Mouse (Mus musculus): Measurements from ENCODE around the gene 1700037H04Rik.

The 1700037H04Rik gene

GRCm38 (mm10) chr2:131145121-131145520 lies 14.8 kb downstream of the 1700037H04Rik start:
- DNase-seq = no peak

DNA sequence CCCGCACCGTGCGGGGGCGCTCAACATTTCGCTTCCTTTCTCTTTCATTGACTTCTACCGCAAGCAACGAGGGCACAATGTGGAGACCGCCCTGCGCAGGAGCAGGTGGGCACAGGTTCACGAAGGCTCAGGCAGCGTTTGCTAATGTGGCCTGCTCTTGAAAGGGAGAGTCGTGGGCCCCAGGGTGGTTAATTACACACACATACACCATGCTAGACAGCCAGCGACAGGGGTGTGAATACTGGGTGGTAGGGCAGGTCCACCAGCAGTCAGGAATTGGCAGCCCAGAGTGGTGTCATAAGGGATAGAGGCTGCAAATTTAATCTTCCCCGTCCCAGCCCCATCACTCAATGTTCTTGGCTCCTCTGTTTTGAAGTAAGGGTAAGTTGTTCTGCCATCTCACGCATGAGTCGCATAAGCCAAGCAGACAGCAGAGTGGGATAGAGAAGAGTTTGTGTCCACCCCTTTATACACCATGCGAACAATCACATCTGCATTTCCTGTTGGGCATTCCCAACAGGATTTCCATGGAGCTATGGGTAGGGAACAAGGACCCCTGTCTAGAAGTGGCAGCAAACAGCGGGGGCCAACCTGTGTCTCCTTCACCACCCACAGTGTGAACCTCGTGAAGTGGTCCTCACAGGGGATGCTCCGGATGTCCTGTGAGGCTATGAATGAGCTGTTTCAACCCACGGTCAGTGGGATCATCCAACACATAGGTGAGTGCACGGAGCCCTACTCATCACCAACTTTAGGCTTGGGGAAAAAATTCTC lies 16.7 kb downstream of the 1700037H04Rik start:
- no peak for DNase-seq

DNA sequence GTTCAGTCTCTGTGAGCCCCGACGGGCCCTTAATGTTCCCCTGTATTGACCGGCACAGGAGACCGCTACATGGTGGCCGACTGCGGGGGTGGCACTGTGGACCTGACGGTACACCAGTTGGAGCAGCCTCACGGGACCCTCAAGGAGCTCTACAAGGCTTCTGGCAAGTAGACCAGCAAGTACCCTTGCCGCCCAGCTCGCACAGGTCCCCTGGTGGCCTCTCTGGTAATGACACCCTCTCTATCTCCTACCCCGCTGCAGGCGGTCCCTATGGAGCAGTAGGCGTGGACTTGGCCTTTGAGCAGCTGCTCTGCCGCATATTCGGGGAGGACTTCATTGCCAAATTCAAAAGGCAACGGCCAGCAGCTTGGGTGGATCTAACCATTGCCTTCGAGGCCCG lies 17.3 kb downstream of the 1700037H04Rik start:
- DNase-seq = peak; percentile 77

DNA sequence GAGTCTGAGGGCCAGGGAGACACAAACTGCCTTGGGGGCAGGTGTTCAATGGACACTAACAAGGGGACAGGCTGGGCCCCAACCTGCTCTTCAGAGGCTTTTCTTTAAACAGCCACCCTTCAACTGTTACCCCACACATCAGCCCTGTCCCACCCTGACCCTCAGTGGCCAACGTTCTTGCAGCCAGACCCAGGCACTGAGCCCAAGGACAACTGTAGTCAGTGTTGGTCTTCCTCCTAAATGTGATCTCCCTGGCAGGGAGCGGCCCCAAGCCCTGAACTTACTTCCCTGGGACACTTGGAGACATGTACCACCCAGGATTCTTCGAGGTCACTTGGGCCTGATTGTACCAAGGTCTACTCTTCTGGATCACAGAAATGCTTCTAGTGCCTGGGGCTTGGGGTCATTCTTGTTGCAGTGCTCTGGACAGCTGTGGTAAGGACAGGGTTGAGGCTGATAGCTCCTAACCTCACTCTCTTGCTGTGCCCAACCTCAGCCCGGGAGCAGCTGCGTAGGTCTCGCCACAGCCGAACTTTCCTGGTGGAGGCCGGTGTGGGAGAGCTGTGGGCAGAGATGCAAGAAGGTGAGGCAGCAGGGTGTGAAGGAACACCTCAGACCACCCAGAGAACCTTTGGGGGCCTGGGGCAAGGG lies 18.4 kb downstream of the 1700037H04Rik start:
- DNase-seq = no peak

GRCm38 (mm10) chr2:131140533-131140905 lies 19.4 kb downstream of the 1700037H04Rik start:
- no peak for DNase-seq

- DNase-seq = no peak
Observed at GRCm38 (mm10) chr2:131139886-131140532, 19.9 kb downstream of the 1700037H04Rik start.

DNA sequence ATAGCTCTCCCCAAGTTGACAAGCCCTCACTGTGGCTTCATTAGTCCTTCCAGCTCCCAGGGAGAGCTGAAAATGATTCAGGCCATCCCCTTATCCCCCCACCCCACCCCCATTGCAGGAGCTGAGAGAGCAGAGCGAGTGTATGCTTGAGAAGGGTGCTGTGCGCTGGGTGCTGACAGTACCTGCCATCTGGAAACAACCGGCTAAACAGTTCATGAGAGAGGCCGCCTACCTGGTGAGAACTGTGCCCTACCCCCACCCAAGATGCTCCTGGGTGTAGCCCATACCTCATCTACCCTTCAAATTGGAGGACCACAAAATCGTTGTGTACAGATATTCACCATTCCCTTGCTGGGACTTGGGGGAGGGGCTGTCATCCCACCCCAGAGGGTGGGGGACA lies 20.6 kb downstream of the 1700037H04Rik start:
- DNase-seq = no peak

GRCm38 (mm10) chr2:131138760-131139159 lies 21.1 kb downstream of the 1700037H04Rik start:
- DNase-seq = no peak

DNA sequence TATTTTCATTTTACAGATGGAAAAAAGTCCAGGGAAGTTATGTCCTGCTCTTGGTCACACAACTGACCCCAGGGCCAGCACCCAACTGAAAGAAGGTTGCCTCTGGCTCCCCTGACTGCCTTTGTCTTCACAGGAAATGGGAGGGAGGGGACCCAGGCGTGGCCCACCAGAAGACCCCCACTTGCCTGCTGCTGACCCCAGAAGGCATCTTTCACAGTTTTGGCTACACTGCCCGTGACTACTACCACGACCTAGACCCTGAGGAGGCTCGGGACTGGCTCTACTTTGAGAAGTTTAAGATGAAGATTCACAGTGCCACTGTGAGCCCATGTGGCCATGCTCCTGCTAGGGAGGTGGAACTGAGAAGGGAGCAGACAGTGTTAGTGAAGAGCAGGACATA lies 21.6 kb downstream of the 1700037H04Rik start:
- DNase-seq = no peak

DNA sequence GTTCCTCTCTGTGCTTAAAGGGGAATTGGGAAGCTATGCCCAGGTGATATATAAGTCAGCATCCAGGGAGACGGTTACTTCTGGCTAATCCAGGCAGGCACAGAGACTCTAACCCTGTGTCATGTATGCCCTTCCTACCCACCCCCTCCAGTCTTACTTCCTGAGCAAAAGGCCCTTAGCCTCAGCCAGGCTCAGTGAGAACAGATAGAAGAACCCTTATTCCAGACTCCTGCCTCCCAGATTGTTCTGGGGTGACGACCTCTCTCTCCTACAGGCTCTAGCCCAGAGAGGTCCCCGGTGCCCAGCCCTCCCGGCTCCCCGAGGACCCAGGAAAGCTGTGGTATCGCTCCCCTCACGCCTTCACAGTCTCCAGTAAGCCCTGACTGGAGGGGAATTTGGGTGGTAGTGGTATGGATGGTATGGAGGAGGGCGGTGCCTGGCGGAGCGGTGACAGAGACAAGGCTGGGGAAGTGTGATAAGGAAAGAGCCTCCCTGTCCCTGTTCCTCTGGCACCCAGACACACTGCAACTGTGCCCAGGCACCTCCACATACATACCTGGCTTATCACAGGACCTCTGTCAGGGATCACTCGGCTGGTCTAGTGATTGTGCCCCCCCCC lies 24.3 kb downstream of the 1700037H04Rik start:
- DNase-seq = no peak

GRCm38 (mm10) chr2:131134826-131135400 lies 25.0 kb downstream of the 1700037H04Rik start:
- DNase-seq = no peak

- DNase-seq = no peak
Observed at GRCm38 (mm10) chr2:131134381-131134780, 25.5 kb downstream of the 1700037H04Rik start.

DNA sequence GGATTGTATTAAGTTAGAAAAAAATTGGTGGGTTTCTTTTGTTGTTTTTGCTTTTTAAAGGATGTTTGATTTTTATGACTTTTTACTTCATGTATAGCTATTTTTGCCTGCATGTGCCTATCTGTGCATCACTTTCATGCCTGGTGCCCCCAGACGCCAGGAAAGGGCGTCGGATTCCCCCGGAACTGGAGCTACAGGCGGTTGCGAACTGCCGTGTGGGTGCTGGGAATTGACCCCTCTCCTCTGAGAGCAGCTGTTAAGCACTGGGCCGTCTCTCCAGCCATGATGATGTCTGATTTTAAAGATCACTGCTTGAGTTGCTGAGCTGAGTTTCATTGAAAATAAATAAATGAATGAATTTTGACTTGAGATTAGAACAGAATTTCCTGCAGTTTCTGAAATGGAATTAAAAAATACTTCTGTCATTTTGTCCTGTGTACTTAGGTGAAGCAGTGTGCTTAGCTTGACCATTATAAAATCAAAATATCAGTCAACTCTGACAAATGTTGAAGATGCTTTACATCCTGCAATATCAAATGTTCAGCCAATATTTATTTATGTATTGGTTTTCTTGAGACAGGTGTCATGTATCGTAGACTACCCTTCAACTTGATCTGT lies 26.8 kb downstream of the 1700037H04Rik start, which contains the start of gene Gm11037:
Gm11037 (plus strand) TSS at position 568 of the 618 bp plus-strand sequence.
- no peak for DNase-seq

DNA sequence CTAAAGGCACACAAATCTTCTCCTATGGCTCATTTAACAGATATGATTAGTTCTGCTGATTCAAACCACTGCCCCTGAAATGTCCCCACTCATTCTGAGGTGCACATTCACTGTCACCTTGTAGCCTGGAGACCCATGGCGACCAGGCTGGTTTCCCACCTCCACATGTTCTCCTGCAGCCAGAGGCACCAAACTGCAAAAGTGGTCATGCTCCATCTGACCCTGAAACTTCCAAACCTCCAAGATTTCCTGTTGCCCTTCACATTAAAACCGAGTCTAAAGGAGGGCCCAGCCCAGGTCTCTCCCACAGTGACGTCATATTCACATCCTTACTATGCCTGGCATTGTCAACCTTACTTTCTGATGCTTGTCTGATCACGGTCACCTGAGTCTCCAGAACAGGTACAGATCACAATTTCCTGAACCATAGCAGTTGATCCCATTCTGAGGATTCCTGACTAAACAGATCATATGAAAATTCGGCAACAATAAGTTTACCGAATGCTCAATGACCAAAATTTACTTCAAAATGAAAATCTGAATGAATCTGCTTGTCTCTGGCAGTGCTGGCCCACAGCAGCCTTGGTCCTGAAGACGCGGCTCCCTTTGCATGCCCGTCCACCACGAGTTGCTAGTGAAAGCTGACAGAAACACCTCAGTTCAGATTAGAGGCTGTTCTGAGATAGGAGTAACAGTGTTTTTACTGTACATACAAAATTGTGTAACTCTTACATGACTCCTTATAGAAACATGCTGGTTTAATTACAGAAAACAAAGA lies 27.6 kb downstream of the 1700037H04Rik start:
- no peak for DNase-seq

- no peak for DNase-seq
Observed at GRCm38 (mm10) chr2:131130849-131131248, 29.0 kb downstream of the 1700037H04Rik start.

GRCm38 (mm10) chr2:131129836-131130235 lies 30.0 kb downstream of the 1700037H04Rik start:
- no peak for DNase-seq

- DNase-seq = no peak
Observed at GRCm38 (mm10) chr2:131128636-131129157, 31.2 kb downstream of the 1700037H04Rik start.

DNA sequence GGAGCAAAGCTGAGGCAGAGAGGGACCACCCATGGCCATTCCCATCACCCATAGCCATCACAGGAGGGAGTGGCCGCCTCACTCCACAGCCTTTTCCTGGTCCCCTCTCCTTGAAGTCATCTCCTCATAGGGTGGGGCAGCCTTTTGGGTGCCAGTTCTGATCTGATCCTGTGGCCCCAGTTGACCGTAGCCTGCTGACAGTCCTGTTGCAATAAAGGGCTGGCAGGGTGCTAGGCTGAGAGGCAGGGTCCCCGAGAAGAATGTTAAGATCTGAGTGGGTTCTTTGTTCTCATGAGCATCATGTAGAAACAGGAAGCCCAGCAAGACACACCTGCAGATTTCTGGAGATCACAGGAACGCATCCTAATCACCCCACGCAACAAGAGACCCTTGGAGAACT lies 31.7 kb downstream of the 1700037H04Rik start:
- DNase-seq = no peak

- peak; percentile 65 for DNase-seq
Observed at GRCm38 (mm10) chr2:131127161-131127730, 32.6 kb downstream of the 1700037H04Rik start, which contains the start of gene Hspa12b. Gene Hspa12b (plus strand): TSS chr2:131127280.

DNA sequence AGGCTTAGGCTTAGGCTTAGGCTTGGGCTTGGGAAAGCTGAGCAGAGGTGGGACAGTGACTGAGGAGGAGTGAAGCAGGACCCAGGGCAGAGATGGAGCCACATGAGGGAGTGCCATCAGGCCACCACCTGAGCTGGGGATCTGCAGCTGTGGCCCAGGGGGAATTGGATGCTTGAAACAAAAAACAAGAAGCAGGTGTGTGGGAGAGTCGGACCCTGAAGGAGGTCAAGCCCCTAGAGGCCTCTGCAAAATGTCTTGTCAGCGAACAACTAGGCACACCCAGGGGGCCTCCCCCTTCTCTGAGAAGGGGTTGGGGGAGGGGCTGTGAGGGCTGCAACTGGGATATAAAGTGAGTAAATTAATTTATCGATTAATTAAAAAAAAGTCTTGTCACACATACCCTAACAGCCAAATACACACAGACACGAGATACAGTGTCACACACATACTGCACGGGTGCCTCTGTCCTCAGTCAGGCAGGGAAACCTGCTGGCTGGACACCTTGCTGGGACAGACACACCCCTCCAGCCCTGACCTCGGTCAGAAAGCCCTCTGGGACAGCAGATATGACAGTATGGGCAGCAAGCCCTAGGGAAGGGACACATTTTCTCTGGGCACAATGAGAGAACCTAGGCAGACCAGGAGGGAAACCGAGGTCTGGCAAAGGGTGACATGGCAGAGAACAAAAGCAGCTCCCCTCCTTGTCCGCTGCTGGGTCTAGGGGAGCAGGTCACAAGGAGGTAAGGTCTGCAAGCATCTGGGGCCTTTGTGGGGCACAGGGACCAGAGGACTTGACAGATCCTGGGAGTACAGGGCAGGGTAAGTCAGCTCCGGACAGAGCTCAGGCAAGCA lies 33.7 kb downstream of the 1700037H04Rik start:
- no peak for DNase-seq
